Mouse (Mus musculus): Measurements from ENCODE around the gene Fam78a. TPM values are rescaled to one million over a fixed set of nuclear protein-coding genes. Genes with fewer than 3 reads are reported as not detected.
A peak's percentile ranks its signal among the peaks of the same experiment; 100 is the strongest.

Fam78a gene
- 14.2 and 17.5 TPM in 2 replicates for total RNA-seq (2017)

DNA sequence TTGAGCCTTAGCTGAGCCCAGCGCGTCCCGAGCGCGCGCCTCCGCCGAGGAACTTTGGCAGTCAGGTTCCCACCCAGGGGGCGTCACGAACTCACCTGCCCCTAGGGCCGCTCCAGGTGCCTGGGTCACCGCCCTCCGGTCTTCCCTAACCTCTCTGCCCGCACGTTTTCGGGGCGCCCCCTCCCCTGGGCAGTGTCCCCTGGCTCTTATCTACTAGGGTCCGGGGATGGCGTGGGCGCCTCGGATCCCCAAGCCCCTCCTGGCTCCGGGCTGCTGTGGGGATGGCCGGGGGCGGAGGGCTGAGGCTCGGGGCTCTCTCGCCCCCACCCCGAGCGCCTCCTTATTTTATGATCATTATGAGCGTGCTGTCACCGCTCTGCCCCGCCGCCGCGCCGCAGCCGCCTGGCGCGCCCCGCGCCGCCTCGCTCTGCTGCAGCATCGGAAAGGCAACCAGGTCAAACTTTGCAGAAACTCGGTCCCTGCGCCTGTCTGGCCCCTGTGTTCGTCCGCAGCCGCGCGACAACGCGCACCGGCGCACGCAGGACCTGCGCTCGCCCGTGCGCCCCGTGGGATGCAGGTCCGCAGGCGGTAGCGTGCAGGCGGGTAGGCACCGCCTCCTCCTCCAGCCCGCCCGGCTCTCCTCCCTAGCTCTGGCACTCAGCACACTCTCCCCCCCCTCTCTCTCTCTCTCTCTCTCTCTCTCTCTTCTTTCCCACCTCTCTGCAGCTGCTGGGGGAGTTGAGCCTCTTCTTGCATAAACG, at the start of gene Fam78a:
TSS of gene Fam78a (minus strand) at position 747 of the 761 bp plus-strand sequence.
- peak; percentile 36 for ATAC-seq (replicated peaks; ENCODE audit: low read depth, poor library complexity, severe bottlenecking)

DNA sequence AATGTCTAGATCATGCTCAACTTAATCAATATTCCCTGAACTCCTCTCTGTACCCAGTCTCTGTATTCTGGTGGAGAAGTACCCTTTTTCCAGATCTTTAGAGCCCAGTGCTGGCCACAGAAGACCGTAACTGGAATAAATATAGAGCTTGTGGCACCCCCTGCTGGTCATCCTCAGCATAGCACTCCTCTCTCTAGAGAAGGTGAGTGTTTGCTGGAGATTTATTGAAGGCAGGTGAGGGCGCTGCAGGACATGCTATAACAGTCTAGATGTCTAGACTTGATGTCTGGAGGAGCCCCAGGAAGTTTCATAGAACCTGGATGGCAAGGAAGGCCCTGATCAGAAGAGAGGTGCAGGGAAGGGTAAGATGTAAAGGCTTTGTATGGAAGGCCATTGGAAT, 49.4 kb upstream of the Fam78a start:
- ATAC-seq (replicated peaks; ENCODE audit: low read depth, poor library complexity, severe bottlenecking) = peak; percentile 31

DNA sequence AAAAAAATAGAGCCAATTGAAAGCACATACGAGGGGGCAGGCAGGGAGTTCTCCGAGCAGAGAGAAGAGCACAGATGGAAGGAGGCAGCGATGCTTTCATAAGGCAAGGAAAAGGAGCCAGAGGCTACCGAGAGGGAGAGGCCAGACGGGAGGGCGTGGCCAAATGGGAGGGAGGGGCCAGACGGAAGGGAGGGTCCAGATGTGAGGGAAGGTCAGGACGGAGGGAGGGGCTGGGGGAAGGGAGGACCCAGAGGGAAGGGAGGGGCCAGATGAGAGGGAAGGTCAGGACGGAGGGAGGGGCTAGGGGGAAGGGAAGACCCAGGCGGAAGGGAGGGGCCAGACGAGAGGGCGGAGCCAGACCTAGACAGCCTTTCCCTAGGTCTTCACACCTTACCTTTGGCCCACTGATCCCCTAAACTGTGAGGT, 47.9 kb upstream of the Fam78a start:
- ATAC-seq (replicated peaks; ENCODE audit: low read depth, poor library complexity, severe bottlenecking) = peak; percentile 46

DNA sequence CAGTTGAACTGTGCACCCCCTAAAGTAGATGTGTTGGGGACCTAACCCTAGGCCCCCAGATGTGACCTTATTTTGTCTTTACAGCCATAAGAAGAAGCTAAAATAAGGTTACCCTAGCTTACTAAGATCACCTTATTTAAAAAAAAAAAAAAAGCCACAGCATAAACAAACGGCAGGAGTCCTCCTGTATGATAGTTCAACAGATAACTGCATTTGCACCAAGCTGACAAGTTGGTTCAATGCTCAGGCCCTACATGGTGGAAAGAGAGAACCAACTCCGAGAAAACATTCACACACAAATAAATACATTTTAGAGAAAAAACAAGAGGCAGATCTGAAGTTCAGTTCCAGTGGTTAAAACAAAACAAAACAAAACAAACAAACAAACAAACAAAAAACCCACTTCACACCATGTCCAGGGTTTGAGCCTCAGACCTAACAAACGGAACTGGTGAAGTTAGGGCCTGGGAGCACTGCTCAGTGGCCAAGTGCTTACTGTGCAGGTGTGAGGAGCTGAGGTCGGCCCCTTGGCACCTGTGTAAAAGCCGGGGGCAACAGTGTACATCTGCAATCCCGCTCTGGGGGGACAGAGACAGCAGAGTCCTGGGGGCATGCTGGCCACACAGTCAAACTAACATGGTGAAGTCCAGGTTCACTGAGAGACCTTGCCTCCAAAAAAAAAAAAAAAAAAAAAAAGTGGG, 47.4 kb upstream of the Fam78a start:
- no peak for ATAC-seq (replicated peaks; ENCODE audit: low read depth, poor library complexity, severe bottlenecking)

DNA sequence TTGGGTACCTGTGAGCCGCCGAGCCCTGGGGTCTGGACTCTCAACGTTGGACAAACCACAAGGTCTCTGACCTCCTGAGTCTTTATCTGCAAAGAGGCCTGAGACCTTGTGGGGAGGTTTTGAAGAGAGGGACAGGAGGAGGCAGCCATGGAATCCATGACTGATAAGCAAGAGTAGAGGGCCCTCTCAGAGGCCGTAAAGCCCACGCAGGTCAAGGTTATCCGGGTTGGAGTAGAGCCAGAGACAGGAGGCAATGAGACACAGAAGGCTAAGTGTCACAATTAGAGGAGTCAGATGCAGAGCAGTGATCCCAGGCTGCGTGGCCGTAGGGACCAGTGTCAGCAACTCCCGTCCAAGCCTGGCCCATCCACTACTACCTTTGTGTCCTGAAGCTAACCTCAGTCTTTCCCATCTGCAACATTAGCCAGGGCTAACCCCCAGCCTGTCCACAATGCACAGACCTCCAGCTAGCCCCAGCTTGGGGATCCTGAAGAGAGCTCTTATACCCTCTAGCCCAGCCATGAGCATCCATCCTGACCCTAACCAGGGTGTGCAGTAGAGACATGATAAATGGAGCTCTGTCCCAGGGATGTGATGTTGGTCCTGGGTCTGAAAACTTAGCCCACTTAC, 46.7 kb upstream of the Fam78a start:
- no peak for ATAC-seq (replicated peaks; ENCODE audit: low read depth, poor library complexity, severe bottlenecking)

DNA sequence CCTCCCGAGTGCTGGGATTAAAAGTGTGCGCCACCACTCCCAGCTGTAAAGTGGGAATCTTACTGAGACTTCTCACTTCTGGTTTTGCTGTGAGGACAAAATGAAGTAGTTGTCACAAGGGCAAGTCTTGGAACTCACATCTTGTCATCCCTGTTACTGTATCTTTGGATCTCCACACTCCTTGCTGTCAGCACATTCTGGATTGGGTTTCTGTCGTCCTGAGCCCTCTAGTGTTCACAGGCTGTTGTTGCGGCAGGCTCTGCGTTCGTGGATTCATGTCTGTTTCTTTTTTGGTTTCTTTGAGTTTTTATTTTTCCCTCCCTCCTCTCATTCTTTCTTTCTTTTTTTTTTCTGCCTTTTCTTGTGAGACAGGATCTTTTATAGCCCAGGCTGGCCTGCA, 45.8 kb upstream of the Fam78a start:
- no peak for ATAC-seq (replicated peaks; ENCODE audit: low read depth, poor library complexity, severe bottlenecking)

DNA sequence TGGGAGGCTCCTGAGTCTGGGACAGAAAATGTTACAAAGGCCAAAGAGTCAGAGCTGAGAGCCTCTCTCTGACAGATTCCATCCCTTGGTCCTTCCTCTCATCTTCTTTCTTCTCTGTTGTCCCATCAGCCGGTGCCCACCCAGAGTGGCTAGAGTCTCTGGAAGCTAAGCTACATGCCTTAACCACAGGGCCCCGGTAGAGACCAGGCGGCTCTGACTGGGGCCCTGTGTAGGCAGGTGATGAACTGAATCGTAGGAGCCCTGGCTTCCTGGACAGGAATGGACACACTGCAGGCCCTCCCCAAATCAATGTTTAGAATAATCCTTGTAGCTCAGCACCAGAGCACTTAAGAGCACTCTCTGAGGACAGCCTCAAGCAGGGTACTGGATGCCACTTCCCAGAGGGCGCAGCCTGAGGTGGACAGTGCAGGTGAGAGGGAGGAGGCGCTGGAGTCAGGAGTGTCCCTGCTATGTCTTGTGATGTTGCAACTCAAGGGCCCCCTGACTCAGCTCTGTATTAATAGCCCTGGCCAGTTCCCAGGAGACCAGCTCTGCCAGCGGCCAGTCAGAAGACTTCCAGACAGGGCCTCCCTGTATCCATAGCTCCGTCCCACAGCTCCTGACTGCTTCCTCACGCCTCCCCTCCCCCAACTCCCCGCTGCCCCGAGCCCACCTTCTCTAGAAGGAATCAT, 44.9 kb upstream of the Fam78a start:
- ATAC-seq (replicated peaks; ENCODE audit: low read depth, poor library complexity, severe bottlenecking) = no peak

DNA sequence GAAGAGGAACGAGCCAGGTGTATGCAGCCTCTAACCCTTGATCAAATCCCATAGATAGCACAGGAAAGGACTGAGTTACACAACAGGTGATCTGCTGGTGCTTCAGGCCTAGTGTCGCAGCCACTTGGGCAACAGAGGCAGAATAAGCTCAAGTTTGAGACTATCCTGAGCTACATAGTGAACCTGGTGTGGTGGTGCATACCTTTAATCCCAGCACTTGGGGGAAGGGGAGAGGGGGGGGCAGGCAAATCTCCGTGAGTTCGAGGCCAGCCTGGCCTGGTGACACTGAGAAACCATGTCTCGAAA, 43.8 kb upstream of the Fam78a start:
- ATAC-seq (replicated peaks; ENCODE audit: low read depth, poor library complexity, severe bottlenecking) = no peak

DNA sequence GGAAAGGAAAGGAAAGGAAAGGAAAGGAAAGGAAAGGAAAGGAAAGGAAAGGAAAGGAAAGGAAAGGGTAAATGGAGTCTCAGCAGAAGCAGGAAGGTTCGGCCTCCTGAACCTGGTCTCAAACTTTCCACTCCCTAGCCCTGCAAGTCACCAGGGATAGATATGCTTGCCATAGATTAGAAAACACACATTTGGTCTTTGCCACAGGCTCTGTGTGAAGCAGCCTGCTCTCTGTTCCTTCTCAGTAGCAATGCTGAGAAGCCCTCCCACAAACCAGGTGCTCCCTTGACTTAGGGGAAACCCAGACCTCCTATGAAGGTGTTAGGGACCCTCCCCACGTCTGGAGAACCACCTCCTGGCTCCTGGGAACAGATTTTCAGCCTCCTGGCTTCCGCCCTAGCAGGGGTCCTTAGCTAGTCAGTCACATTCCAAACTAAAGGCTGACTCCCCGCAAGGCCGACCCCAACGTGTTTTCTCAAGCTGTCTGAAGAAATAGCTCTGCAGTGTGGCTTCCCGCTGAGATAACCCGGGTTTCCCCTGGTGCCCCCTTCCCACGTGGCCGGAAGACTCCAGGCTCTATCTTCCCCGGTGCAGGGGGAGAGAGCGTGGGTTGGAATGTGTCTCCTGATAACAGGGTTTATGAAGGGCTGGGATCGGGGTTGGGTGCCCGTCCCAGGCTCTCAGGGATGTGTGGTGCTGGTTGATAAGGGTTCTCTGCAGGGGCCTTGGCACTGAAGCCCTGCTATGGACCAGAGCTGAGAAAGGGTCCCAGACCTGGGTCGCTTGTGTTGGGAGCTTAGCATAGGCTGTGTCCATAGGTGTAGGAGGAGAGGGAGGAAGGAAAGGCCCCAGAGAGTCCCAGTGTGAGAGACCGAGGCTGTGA, 43.2 kb upstream of the Fam78a start:
- ATAC-seq (replicated peaks; ENCODE audit: low read depth, poor library complexity, severe bottlenecking) = peak; percentile 86

DNA sequence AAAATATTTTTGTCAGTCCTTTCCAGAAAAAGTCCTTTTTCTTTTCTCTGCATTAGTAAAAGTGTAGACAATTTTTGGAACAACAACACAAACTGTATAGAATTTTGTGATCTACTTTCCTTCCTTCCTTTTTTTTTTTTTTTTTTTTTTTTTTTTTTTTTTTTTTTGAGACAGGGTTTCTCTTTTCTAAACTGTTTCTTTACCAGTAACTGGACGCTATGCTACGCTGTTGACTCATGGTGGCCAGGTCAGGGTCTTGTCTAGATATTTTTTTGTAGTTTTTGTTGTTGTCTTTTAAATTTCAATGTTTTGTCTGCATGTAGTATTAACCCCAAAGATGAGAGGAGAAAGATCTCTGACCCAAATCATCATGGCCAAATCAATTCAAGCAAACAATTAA, 37.1 kb upstream of the Fam78a start:
- ATAC-seq (replicated peaks; ENCODE audit: low read depth, poor library complexity, severe bottlenecking) = no peak

DNA sequence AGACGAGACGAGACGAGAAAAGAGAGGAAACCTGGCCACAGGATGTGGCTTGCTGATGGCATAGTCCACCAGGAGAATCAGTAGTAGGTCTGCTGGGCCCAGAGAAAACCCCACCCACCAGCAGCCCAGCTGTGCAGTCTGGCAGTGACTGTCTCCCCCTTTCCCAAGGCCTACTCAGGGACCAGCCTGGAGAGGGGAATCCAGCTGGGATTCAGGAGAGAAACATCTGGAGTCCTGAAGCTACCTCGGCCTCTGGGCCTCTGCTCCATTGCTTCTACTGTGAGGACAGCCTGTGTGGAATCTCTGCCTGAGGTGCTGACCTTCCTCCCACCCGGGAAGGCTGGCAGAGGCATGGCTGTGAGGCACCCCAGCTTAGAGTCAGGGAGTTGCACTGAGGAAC, 36.5 kb upstream of the Fam78a start:
- peak; percentile 29; the same call in 1 of the 2 replicates for ATAC-seq (replicated peaks; ENCODE audit: low read depth, poor library complexity, severe bottlenecking)

DNA sequence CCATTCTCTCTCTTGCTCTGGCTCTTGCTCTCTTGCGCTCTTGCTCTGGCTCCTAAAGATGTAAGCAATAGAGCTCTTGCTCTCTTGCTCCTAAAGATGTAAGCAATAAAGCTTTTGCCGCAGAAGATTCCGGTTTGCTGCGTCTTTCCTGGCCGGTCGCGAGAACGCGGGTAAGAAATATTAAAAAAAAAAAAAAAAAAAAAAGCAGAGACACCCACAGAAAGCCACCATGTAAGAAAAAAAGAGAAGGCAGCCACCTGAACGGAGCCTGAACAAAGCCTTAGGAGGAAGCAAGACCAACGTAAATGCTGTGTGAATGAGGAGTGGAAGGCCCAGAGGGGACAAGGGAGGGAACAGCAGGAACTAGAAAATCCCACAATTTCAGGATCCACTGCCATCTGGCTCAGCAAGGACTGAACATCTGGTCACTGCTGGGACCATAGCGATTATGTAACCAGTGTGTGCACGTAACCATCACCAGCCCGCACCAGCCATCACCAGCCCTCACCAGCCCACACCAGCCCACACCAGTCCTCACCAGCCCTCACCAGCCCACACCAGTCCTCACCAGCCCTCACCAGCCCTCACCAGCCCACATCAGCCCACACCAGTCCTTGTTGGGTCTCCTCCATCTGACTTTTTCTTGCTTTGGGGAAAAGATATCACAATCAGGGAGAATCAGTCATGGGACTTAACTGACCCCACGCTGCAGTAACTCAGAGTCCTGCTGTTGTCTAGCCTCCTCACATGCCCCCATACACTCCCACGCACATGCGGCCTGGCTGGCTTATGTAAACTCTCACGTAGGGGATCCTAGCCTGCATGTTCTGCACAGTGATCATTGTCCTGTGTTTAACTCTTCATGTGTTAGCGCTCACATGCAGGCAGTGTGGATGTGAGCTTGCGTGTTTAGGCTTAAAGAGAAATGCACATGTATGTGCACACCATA, 35.4 kb upstream of the Fam78a start:
- 0 out of 2 replicates have a peak, but pooled peaks have one; percentile 26 for ATAC-seq (replicated peaks; ENCODE audit: low read depth, poor library complexity, severe bottlenecking)

DNA sequence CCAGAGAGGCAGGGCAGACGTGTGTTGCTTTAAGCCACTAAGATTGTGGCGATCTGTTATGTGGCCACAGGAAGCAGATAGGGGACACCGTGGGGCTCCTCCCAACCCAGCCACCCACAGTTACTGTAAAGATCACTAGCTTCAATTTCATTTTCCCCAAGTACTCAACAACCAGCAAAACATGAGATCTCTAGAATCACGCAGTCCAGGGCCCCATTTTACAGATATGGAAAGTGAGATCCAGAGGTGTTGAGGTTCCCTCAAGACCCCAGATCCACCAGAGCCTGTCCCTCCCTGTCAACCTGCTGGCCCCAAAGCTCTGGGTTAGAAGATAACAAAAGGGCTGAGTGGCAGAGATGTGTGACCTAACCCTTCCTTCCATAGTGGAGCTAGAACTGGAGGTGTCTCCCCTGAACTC, 31.2 kb upstream of the Fam78a start:
- peak; percentile 63 for ATAC-seq (replicated peaks; ENCODE audit: low read depth, poor library complexity, severe bottlenecking)

DNA sequence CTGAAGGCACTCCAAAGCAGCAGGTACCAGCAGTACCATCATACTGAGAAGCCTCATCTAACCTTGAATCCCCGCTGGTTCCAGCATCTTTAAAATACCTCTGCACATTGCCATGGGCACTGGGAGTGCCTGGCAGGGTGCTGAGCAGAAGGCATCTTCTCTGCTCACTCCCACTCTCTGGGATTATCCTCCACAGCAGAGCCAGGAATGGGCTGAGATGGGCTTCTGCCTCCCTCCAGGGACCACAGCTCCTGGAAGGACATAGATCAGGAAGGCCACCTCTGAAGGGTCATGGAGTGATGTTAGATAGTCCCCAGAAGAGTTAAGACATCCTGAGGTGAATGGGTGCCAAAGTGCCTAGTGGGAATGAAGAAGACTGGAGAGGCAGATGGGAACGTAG, 27.9 kb upstream of the Fam78a start:
- no peak for ATAC-seq (replicated peaks; ENCODE audit: low read depth, poor library complexity, severe bottlenecking)

DNA sequence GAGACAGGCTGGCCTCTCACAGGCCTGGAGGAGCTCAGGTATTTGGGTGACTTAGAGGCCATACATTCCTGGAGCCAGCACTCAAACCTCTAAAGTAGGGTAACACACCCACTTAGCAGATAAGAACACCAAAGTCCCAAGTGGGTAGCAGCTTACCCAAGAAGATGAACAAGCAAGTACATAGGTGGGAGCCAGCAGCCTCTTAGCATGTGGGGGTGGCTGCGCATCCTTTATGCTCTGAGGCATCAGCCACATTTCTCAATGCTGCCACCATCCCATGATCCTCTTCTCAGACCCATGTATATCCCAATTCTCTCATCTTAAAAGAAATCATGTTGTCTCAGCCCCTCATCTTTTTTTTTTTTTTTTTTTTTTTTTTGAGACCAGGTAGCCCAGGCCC, 26.6 kb upstream of the Fam78a start:
- no peak for ATAC-seq (replicated peaks; ENCODE audit: low read depth, poor library complexity, severe bottlenecking)

DNA sequence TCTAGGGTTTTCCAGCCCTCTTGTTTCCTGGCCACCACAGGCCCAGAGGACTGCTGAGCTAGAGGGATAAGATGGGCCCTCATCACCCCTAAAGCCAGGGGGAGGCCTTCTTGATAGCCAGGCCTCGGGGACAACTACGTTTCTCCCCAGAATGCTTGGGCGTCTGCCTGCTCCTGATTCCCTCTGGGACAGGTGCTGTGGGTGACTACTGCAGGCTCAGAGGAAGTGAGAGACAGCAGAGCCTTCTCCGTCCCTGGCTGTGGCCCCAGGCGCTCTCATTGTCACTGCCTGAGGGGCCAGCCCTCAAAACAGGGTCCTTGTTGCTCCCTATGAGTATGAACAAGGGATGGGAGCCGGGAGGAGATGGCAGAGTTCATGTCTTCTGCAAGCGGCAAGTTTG, 21.3 kb upstream of the Fam78a start:
- ATAC-seq (replicated peaks; ENCODE audit: low read depth, poor library complexity, severe bottlenecking) = no peak

DNA sequence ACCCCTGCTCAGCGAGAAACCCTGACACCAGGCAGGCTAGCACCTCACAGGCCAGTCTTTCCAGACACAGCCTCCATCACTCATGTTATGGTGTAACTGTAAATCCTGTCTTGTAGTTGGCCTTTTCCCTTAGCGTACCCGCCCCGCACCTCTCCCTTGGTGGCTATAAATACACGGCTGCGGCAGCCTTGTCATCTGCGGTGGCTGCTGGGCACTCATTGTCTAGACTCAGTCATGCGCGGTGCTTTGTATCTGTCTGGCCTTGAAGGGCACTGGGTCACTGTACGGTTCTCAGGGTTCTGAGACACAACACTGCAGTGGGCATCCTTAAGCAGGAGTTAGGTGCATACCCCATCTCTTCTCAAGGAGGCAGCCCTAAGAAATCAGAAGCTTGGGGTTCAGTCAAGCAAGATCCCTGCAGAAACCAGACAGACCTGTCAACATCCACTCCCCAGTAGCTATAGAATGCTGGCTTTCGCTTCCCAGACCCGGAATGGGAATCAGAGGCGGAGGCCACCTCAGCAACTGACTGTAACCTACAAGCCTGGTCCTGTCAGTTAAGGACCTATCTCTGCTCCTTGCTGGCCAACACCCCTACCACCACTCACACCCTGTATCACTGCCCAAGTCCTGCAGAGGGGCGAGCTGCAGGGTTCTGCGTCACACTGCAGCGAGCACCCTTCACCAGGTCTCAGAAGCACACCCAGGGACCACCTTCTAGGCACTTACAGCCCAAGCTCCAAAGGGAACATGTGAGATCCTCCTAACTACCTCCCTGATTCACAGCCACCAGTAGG, 20.7 kb upstream of the Fam78a start:
- no peak for ATAC-seq (replicated peaks; ENCODE audit: low read depth, poor library complexity, severe bottlenecking)

DNA sequence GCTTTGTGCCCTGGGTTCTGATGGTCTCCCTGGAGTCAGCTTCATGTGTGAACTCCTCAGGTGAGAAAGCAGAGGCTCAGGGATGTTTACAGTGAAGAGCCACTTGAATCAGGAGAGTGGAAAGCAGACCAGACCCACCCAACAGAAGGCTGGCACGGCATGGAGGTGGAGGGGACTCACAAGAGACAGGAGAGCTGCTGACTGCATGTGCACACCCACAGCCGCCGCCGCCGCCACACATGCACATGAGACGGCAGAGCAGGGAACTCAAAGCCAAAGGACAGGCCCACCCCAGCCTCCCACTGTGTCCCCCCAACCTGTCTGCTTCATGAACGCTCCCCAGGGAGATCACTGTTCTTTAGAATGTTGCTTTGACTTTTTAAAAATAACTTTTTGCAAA, 19.5 kb upstream of the Fam78a start:
- ATAC-seq (replicated peaks; ENCODE audit: low read depth, poor library complexity, severe bottlenecking) = no peak

Data from common myeloid progenitor, adult 5-6 weeks (primary cell).